8 mouse cellular contexts compared by ENCODE assay signal in the genomic region with DNA sequence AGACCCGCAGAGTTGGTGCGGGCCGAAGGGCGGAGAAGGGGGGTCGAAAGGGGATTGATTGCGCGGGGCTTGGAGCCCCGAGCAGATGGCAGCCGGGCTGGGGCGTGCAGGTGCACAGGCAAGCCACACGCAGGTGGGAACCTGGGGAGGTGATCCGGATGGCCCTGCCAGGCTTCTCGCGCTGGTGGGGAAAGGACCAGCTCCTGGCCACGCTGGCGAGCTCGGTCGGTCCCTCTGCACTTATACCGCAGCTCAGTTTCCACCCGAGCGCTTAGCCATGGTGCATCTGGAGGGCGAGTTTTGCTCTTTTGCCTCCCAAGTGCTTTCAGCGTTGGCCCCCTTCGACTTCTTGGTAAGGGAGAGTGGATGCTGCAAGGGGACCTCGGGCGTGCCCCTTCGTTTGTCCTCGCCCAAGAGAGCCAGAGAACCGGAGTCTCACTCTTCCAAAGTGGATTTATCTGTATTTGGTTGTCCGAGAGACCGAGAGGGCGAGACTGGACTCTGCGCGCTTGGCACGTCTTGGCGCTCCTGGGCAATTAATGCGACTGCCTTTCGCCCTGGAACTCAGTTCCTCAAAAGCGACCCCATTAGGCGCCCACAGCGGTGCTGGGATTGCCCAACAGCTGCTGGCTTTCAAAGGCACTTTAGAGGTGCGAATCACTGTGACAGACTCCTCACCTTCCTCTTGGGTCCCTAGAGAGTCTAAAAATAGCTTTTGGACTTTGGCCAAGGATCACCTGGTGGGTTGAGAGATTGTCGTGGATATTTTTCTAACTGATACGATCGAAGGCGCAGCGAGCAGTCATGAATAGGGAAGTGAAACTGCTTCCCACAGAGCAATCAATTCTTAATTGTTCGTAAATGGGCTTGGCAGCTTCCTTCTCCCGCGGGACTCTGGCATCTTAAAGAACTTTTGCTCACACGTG. TPM values are rescaled to one million over a fixed set of nuclear protein-coding genes. Genes with fewer than 3 reads are reported as not detected.
DNase-seq lines count a peak whose midpoint lies in the region; ATAC-seq and TF ChIP-seq lines count a peak whose summit lies in the region.

No protein-coding gene starts in this region.

- peak overlapping the region; percentile 100 for H3K4me2 ChIP-seq in lung, postnatal 0 days (replicated peaks; ENCODE audit: low read depth, low read length)

- ATAC-seq in G1E (ENCODE audit: extremely low read depth, insufficient number of reproducible peaks, low FRiP score, poor library complexity, severe bottlenecking) = no peak
- ATAC-seq in lung, postnatal 0 days = peak; percentile 4; the same call in 1 of the 2 replicates
- ATAC-seq in erythroid progenitor cell, adult 5-6 weeks (replicated peaks; ENCODE audit: low FRiP score, poor library complexity, severe bottlenecking) = no peak

- H3K9me3 ChIP-seq in G1E (replicated peaks) = no peaks in the 10 kb centered on the region
- H3K9me3 ChIP-seq in heart, embryonic 10.5 days = no peaks in the 10 kb centered on the region
- no peaks in the 10 kb centered on the region for H3K9me3 ChIP-seq in lung, postnatal 0 days (ENCODE audit: low read length)

- H3K27me3 ChIP-seq in C2C12 (ENCODE audit: control insufficient read depth, insufficient read depth, insufficient read length) = no peaks in the 10 kb centered on the region
- peaks cover 60% of the 10 kb centered on the region for H3K27me3 ChIP-seq in G1E (ENCODE audit: insufficient read depth, low read length)
- peaks cover 35% of the 10 kb centered on the region for H3K27me3 ChIP-seq in heart, embryonic 10.5 days (ENCODE audit: insufficient read depth, poor library complexity, severe bottlenecking)
- 0 out of 2 replicates have a peak, but pooled peaks cover 3% of the 10 kb centered on the region for H3K27me3 ChIP-seq in lung, postnatal 0 days (replicated peaks; ENCODE audit: insufficient read depth, low read length)

- peaks cover 25% of the 10 kb centered on the region for H3K4me1 ChIP-seq in G1E (ENCODE audit: insufficient read depth, low read depth, low read length)
- H3K4me1 ChIP-seq in heart, embryonic 10.5 days = peaks cover 16% of the 10 kb centered on the region; the same call in 1 of the 2 replicates
- H3K4me1 ChIP-seq in lung, postnatal 0 days (ENCODE audit: insufficient read depth, low read depth, low read length) = 0 out of 2 replicates have a peak, but pooled peaks cover 6% of the 10 kb centered on the region

- H3K79me2 ChIP-seq in C2C12 (ENCODE audit: control insufficient read depth, insufficient read depth) = no peaks in the 10 kb centered on the region

- peak; percentile 15 for DNase-seq in G1E (ENCODE audit: low spot score)
- DNase-seq in embryo, embryonic 10.5 days (ENCODE audit: low spot score) = peak; percentile 53
- DNase-seq in heart, embryonic 10.5 days (ENCODE audit: low spot score) = no peak
- DNase-seq in kidney, adult 9 months = peak; percentile 64
- DNase-seq in lung, postnatal 0 days (ENCODE audit: low spot score) = peak; percentile 46
- peak; percentile 16 for DNase-seq in ovary, postnatal 10 days (ENCODE audit: low spot score)

- TF ChIP-seq CTCF in C2C12 (IDR thresholded peaks at IDR 0.05; ENCODE audit: control insufficient read depth, insufficient read depth, insufficient read length) = no peak
- TF ChIP-seq CTCF in G1E (IDR thresholded peaks at IDR 0.05; ENCODE audit: low read depth, low read length) = no peak
- no peak for TF ChIP-seq CTCF in lung, postnatal 0 days (IDR thresholded peaks at IDR 0.05)

- H3K4me3 ChIP-seq in C2C12 (ENCODE audit: insufficient read depth, poor library complexity, severe bottlenecking) (peak overlapping the region; percentile 36), G1E (ENCODE audit: low read depth, low read length) (peak overlapping the region; percentile 74)
- H3K4me3 ChIP-seq in heart, embryonic 10.5 days = peak overlapping the region; percentile 86
- H3K4me3 ChIP-seq in lung, postnatal 0 days (ENCODE audit: low read depth, low read length) = peak overlapping the region; percentile 68

- TF ChIP-seq EP300 in lung, postnatal 0 days (IDR thresholded peaks at IDR 0.05) = no peak

- no peaks in the 10 kb centered on the region for H3K79me3 ChIP-seq in C2C12 (ENCODE audit: low read depth)

- peak overlapping the region; percentile 83 for H3K27ac ChIP-seq in heart, embryonic 10.5 days
- peak overlapping the region; percentile 66 for H3K27ac ChIP-seq in lung, postnatal 0 days (ENCODE audit: low read length)

- H3K36me3 ChIP-seq in C2C12 (ENCODE audit: control insufficient read depth, insufficient read depth) = no peaks in the 10 kb centered on the region
- no peaks in the 10 kb centered on the region for H3K36me3 ChIP-seq in G1E (replicated peaks)
- H3K36me3 ChIP-seq in heart, embryonic 10.5 days = no peaks in the 10 kb centered on the region
- no peaks in the 10 kb centered on the region for H3K36me3 ChIP-seq in lung, postnatal 0 days (ENCODE audit: insufficient read depth, low read length)

- peak overlapping the region; percentile 79 for H3ac ChIP-seq in C2C12 (ENCODE audit: control insufficient read depth, insufficient read length, low read depth)

- H3K9ac ChIP-seq in lung, postnatal 0 days (replicated peaks; ENCODE audit: low read depth) = peak overlapping the region; percentile 50; the same call in 1 of the 2 replicates

- under 1% methylated on average over 51 of the region's 51 CpGs for WGBS in heart, embryonic 10.5 days
- 1% methylated on average over 48 of the region's 51 CpGs for WGBS in lung, postnatal 0 days

TF ChIP-seq in C2C12, 6 proteins besides CTCF, POLR2A, EP300 and RAD21:
- TF ChIP-seq CEBPB (IDR thresholded peaks at IDR 0.05; ENCODE audit: low read depth) = no peak
- no peak for TF ChIP-seq MYOD1 (IDR thresholded peaks at IDR 0.05; ENCODE audit: control insufficient read depth, insufficient read length, low read depth)

RNA-seq across cellular contexts. Expression of a gene that starts 0.8 kb away (rescaled TPM):
- polyA plus RNA-seq in C2C12 (2012; fragmentation: generic; extraction: Trizol) (2.2 TPM), G1E (2012) (0.04 and 0.05 TPM in 2 replicates)
- total RNA-seq in G1E (2014; fragmentation: Nextera tagmentation) (0.38 TPM in 1 of 2 replicates, not detected in the other), G1E (2017) (0.41 and 0.66 TPM in 2 replicates)
- polyA plus RNA-seq in heart, embryonic 10.5 days (2016; fragmentation: Nextera tagmentation; extraction: Ambion mirVana) = 7.7 and 8.2 TPM in 2 replicates
- polyA plus RNA-seq in lung, postnatal 0 days (2015; fragmentation: Nextera tagmentation; extraction: Ambion mirVana) = 4.6 and 5.5 TPM in 2 replicates
- total RNA-seq in erythroid progenitor cell, adult 5-6 weeks (2015; ENCODE audit: low replicate concordance) = not detected in 2 replicates
- not detected in 2 replicates for total RNA-seq in erythroid progenitor cell, adult 5-6 weeks (2017; ENCODE audit: low replicate concordance)

RNA-seq across cellular contexts. Expression of a gene that starts 16.6 kb away (rescaled TPM):
- polyA plus RNA-seq in C2C12 (2012; fragmentation: generic; extraction: Trizol) (6.0 TPM), G1E (2012) (13.4 and 14.3 TPM in 2 replicates)
- total RNA-seq in G1E (2014; fragmentation: Nextera tagmentation) (20.7 and 27.1 TPM in 2 replicates), G1E (2017) (14.1 and 17.3 TPM in 2 replicates)
- 12.5 and 15.3 TPM in 2 replicates for polyA plus RNA-seq in heart, embryonic 10.5 days (2016; fragmentation: Nextera tagmentation; extraction: Ambion mirVana)
- 12.9 and 13.6 TPM in 2 replicates for polyA plus RNA-seq in lung, postnatal 0 days (2015; fragmentation: Nextera tagmentation; extraction: Ambion mirVana)
- total RNA-seq in erythroid progenitor cell, adult 5-6 weeks (2015; ENCODE audit: low replicate concordance) = 1.1 and 2.9 TPM in 2 replicates
- total RNA-seq in erythroid progenitor cell, adult 5-6 weeks (2017; ENCODE audit: low replicate concordance) = 2.4 and 3.0 TPM in 2 replicates

Comparison
In these comparisons a context has a peak if more than half of its experiments do, and no peak if none do; other contexts are left out.
1. H3K4me3 ChIP-seq: peak in every context shown above with its lines; median percentile 86 in heart, embryonic 10.5 days; 74 in G1E; 68 in lung, postnatal 0 days; 36 in C2C12.